Mouse (Mus musculus) liver, embryonic 12.5 days (tissue): Measurements from ENCODE around the gene Gpr155. TPM values are rescaled to one million over a fixed set of nuclear protein-coding genes. Genes with fewer than 3 reads are reported as not detected.
A peak's percentile ranks its signal among the peaks of the same experiment; 100 is the strongest.

Experiments
- ATAC-seq: fragments of 200-750 bp; cut with Nextera tagmentation; 2 replicates; pipeline ENCODE4 v1.8.0; 2017; ENCODE audit warnings: moderate number of reproducible peaks, mild to moderate bottlenecking, moderate library complexity
- H3K27ac ChIP-seq: fragments of 300-500 bp; sonication (generic); 2 replicates; pipeline ENCODE4 v1.5.1; 2016; ENCODE audit warnings: mild to moderate bottlenecking
- H3K27me3 ChIP-seq: fragments of 300-500 bp; sonication (generic); replicated peaks from 2 replicates; pipeline ENCODE4 v1.6.1; 2016; ENCODE audit warnings: mild to moderate bottlenecking, moderate library complexity
- H3K36me3 ChIP-seq: fragments of 300-500 bp; sonication (generic); 2 replicates; pipeline ENCODE4 v1.6.1; 2016; ENCODE audit warnings: mild to moderate bottlenecking, moderate library complexity
- H3K4me1 ChIP-seq: fragments of 300-500 bp; sonication (generic); 2 replicates; pipeline ENCODE4 v1.6.1; 2016
- H3K4me2 ChIP-seq: fragments of 300-500 bp; sonication (generic); 2 replicates; pipeline ENCODE4 v1.6.1; 2016; ENCODE audit warnings: mild to moderate bottlenecking, moderate library complexity
- H3K4me3 ChIP-seq: fragments of 300-500 bp; sonication (generic); 2 replicates; pipeline ENCODE4 v1.5.1; 2016; ENCODE audit warnings: mild to moderate bottlenecking, moderate library complexity
- H3K9ac ChIP-seq: fragments of 300-500 bp; sonication (generic); 2 replicates; pipeline ENCODE4 v1.6.1; 2016; ENCODE audit warnings: mild to moderate bottlenecking, moderate library complexity
- H3K9me3 ChIP-seq: fragments of 300-500 bp; sonication (generic); replicated peaks from 2 replicates; pipeline ENCODE4 v1.6.1; 2016; ENCODE audit warnings: mild to moderate bottlenecking, moderate library complexity
- WGBS: fragments of 180-500 bp; shearing (Covaris S2); methylation state at CpG from one replicate; pipeline ENCODE4 v1.1.7; 2016; ENCODE audit not compliant: insufficient replicate concordance; 5-methylcytosine and 5-hydroxymethylcytosine counted together
- polyA plus RNA-seq: library from polyadenylated mRNA; unstranded; fragments of >200 nt; fragmentation: Nextera tagmentation; extraction: Ambion mirVana; gene quantifications from 2 replicates; pipeline ENCODE4 v1.2.1, GENCODE M21; 2016

The Gpr155 gene
- polyA plus RNA-seq, 1 experiment from 2014 or later: 9.2 TPM

DNA sequence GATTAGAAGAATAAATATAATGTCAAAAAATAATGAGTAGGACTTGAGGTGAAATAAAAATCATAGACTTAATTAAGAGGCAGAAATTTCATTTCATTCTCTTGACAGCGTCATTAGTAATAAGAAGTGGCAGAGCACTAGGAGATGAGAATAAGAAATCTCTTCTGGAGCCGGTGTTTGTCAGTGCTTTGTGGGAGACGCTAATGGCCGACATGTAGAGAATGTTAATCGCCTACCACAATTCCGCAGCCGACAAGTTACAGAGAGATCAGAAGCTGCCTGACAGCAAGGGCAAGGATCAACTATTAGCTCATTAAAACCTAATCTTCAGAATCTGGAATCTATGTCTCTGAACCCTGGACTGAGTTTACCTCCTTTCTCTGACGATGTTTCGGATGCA, 38.6 kb downstream of the Gpr155 start:
- no peak overlapping the region for H3K27ac ChIP-seq
- H3K4me1 ChIP-seq: peaks cover 22% of the 10 kb centered on the region
- H3K4me3 ChIP-seq: no peak overlapping the region
- peaks cover 12% of the 10 kb centered on the region; the same call in 1 of the 2 replicates for H3K36me3 ChIP-seq
- no peaks in the 10 kb centered on the region for H3K27me3 ChIP-seq
- no peak overlapping the region for H3K4me2 ChIP-seq
- ATAC-seq: no peak
- H3K9me3 ChIP-seq: no peaks in the 10 kb centered on the region
- WGBS: 82% methylated on average over 9 of the region's 9 CpGs
- H3K9ac ChIP-seq: no peak overlapping the region

GRCm38 (mm10) chr2:73347136-73347535, 39.2 kb downstream of the Gpr155 start:
- H3K4me1 ChIP-seq: peaks cover 21% of the 10 kb centered on the region
- H3K27me3 ChIP-seq: no peaks in the 10 kb centered on the region
- H3K4me2 ChIP-seq: no peak overlapping the region
- H3K27ac ChIP-seq: no peak overlapping the region
- ATAC-seq: no peak
- WGBS: 76% methylated on average over 6 of the region's 6 CpGs
- no peak overlapping the region for H3K9ac ChIP-seq
- H3K9me3 ChIP-seq: no peaks in the 10 kb centered on the region
- peaks cover 12% of the 10 kb centered on the region; the same call in 1 of the 2 replicates for H3K36me3 ChIP-seq
- no peak overlapping the region for H3K4me3 ChIP-seq

GRCm38 (mm10) chr2:73346345-73347086, 39.9 kb downstream of the Gpr155 start:
- no peaks in the 10 kb centered on the region for H3K27me3 ChIP-seq
- no peak overlapping the region for H3K27ac ChIP-seq
- no peak for ATAC-seq
- no peaks in the 10 kb centered on the region for H3K9me3 ChIP-seq
- peaks cover 12% of the 10 kb centered on the region; the same call in 1 of the 2 replicates for H3K36me3 ChIP-seq
- peaks cover 15% of the 10 kb centered on the region for H3K4me1 ChIP-seq
- no peak overlapping the region for H3K4me2 ChIP-seq
- no peak overlapping the region for H3K9ac ChIP-seq
- H3K4me3 ChIP-seq: no peak overlapping the region
- 71% methylated on average over 13 of the region's 13 CpGs for WGBS

DNA sequence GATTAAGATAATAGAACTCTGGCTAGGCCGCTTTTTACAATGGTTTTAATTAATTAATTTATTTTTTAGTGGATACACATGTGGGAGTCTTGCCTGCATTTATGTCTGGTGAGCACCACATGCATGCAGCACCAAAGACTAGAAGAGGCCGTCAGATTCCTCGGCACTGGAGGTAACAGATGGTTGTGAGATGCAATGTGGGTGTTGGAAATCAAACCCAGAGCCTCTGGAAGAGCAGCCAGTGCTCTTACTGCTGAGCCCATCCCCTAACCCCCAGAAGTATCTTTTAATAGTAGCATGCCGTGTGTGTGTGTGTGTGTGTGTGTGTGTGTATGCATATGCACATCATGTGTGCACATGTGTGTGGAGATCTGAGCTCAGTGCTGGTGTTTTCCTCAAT, 41.2 kb downstream of the Gpr155 start:
- no peak for ATAC-seq
- Histone ChIP-seq H3K4me2 (no peak overlapping the region), H3K9me3 (no peaks in the 10 kb centered on the region), H3K4me1 (peaks cover 2% of the 10 kb centered on the region; the same call in 1 of the 2 replicates), H3K4me3 (no peak overlapping the region), H3K27me3 (no peaks in the 10 kb centered on the region), H3K27ac (no peak overlapping the region), H3K9ac (no peak overlapping the region), H3K36me3 (peaks cover 9% of the 10 kb centered on the region; the same call in 1 of the 2 replicates)
- WGBS: 80% methylated on average over 4 of the region's 4 CpGs

- WGBS: 88% methylated on average over 5 of the region's 5 CpGs
- H3K9me3 ChIP-seq: no peaks in the 10 kb centered on the region
- H3K27me3 ChIP-seq: no peaks in the 10 kb centered on the region
- no peak for ATAC-seq
- H3K27ac ChIP-seq: no peak overlapping the region
- H3K36me3 ChIP-seq: peaks cover 9% of the 10 kb centered on the region; the same call in 1 of the 2 replicates
- H3K4me2 ChIP-seq: no peak overlapping the region
- no peaks in the 10 kb centered on the region for H3K4me1 ChIP-seq
- no peak overlapping the region for H3K9ac ChIP-seq
- H3K4me3 ChIP-seq: no peak overlapping the region
Measured at GRCm38 (mm10) chr2:73343701-73344100, 42.7 kb downstream of the Gpr155 start.

DNA sequence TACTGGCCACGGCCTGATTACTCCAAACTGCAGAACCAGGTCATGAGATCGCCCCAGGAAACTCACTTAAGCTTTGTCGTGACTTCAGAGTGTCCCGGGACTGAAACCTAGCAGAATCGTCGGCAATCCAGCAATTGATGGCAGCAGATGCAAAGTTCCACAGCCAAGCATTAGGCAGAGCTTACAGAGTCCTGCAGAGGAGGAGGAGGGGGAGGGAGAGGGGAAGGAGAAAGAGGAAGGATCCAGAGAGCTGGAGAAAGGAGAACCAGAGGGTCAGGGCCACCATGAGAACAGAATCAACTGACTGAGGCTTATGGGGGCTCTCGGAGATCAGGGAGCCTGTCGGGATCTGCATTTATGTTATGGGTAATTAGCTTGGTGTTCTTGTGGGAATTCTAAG, 48.0 kb downstream of the Gpr155 start:
- Histone ChIP-seq H3K9ac (no peak overlapping the region), H3K36me3 (peaks cover 24% of the 10 kb centered on the region), H3K27ac (no peak overlapping the region), H3K4me1 (no peaks in the 10 kb centered on the region), H3K4me3 (no peak overlapping the region), H3K4me2 (no peak overlapping the region), H3K27me3 (no peaks in the 10 kb centered on the region), H3K9me3 (no peaks in the 10 kb centered on the region)
- ATAC-seq: no peak
- 57% methylated on average over 8 of the region's 8 CpGs for WGBS

DNA sequence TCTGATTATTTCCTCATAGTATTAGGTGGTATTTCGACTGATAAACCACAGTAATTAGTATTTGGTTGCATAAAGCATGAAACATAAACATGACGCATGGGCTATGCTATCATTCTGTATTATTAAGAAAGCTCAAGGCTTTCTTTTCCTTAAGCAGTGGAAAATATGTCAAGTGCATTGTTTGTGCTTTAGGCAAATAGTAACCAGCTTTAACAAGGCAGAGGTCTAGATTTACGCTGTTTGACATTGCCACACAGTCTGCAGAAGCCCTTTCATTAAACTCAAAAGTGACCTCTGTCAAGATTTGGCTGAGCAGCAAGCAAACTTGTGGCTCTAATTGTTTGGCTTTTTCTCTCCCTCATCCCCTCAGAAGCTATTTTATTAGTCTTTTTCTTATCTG, 50.4 kb downstream of the Gpr155 start:
- 87% methylated on average over 3 of the region's 3 CpGs for WGBS
- Histone ChIP-seq H3K27me3 (no peaks in the 10 kb centered on the region), H3K4me2 (no peak overlapping the region), H3K9me3 (no peaks in the 10 kb centered on the region), H3K36me3 (peaks cover 27% of the 10 kb centered on the region), H3K4me1 (no peaks in the 10 kb centered on the region), H3K4me3 (no peak overlapping the region), H3K27ac (no peak overlapping the region), H3K9ac (no peak overlapping the region)
- ATAC-seq: no peak

- H3K4me1 ChIP-seq: no peaks in the 10 kb centered on the region
- ATAC-seq: no peak
- H3K27ac ChIP-seq: no peak overlapping the region
- H3K9me3 ChIP-seq: no peaks in the 10 kb centered on the region
- 89% methylated on average over 5 of the region's 5 CpGs for whole genome bisulfite sequencing
- no peak overlapping the region for H3K4me3 ChIP-seq
- no peak overlapping the region for H3K9ac ChIP-seq
- H3K36me3 ChIP-seq: peaks cover 18% of the 10 kb centered on the region
- no peaks in the 10 kb centered on the region for H3K27me3 ChIP-seq
- no peak overlapping the region for H3K4me2 ChIP-seq
Measured at GRCm38 (mm10) chr2:73325871-73326270, 60.5 kb downstream of the Gpr155 start.

- H3K4me3 ChIP-seq: no peak overlapping the region
- ATAC-seq: no peak
Measured at GRCm38 (mm10) chr2:73322991-73323390, 63.4 kb downstream of the Gpr155 start.

GRCm38 (mm10) chr2:73319218-73319617, 67.2 kb downstream of the Gpr155 start:
- Histone ChIP-seq H3K9me3 (no peaks in the 10 kb centered on the region), H3K4me1 (peaks cover 5% of the 10 kb centered on the region), H3K4me2 (no peak overlapping the region), H3K9ac (no peak overlapping the region), H3K27me3 (no peaks in the 10 kb centered on the region), H3K27ac (no peak overlapping the region), H3K36me3 (peaks cover 40% of the 10 kb centered on the region), H3K4me3 (no peak overlapping the region)
- 86% methylated on average over 5 of the region's 5 CpGs for WGBS
- ATAC-seq: no peak

More at GRCm38 (mm10) chr2:73322991-73323390, 63.4 kb downstream of the Gpr155 start:
- H3K27me3 ChIP-seq: no peaks in the 10 kb centered on the region
- H3K4me2 ChIP-seq: no peak overlapping the region
- no peaks in the 10 kb centered on the region for H3K9me3 ChIP-seq
- H3K27ac ChIP-seq: no peak overlapping the region
- H3K36me3 ChIP-seq: peaks cover 29% of the 10 kb centered on the region
- 77% methylated on average over 12 of the region's 12 CpGs for WGBS
- H3K4me1 ChIP-seq: no peaks in the 10 kb centered on the region
- H3K9ac ChIP-seq: no peak overlapping the region

DNA sequence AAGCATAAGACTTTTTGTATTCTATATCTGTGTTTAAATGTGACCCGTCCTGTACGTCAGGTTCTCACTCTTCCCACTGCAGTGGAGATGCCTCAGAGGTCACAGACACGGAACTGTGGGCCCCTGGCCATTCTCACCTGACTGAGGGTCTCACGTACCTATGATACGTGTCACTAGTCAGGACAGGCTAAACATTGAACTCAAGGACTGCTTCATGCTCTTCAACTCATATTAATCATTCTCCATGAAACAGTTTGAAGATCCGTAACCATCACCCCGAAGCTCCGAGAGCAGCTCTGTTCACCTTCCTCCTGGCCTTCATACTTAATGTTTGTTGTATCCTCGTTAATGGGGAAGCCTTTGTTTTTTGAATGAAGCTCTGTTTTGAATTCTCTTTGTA, 68.9 kb downstream of the Gpr155 start:
- Histone ChIP-seq H3K36me3 (peaks cover 32% of the 10 kb centered on the region), H3K27me3 (no peaks in the 10 kb centered on the region), H3K9me3 (no peaks in the 10 kb centered on the region), H3K9ac (no peak overlapping the region), H3K4me3 (no peak overlapping the region), H3K4me2 (no peak overlapping the region), H3K4me1 (peaks cover 14% of the 10 kb centered on the region), H3K27ac (no peak overlapping the region)
- 87% methylated on average over 9 of the region's 9 CpGs for WGBS
- ATAC-seq: no peak

DNA sequence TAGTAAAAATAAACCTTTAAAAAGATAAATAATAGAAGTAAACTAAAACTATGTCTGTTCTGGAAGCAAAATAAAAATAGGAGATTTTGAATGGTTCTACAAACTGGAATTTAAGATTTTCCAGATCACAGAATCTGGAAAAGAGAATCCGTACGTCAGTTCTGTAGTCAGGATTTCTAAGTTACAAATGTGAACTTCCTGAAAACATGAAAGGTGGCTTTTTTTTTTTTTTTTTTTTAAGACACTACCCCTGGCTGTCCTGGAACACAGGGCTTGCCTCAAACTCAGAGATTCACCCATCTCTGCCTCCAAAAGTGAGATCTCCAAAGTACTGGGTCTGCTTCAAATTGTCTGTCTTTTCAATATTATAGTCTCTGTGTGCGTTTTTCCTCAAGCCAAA, 72.1 kb downstream of the Gpr155 start:
- H3K27ac ChIP-seq: peak overlapping the region; percentile 96; the same call in 1 of the 2 replicates
- ATAC-seq: no peak
- H3K36me3 ChIP-seq: peaks cover 36% of the 10 kb centered on the region
- H3K9me3 ChIP-seq: no peaks in the 10 kb centered on the region
- H3K27me3 ChIP-seq: no peaks in the 10 kb centered on the region
- H3K9ac ChIP-seq: peak overlapping the region; percentile 91
- no peak overlapping the region for H3K4me3 ChIP-seq
- peaks cover 28% of the 10 kb centered on the region for H3K4me1 ChIP-seq
- H3K4me2 ChIP-seq: peak overlapping the region; percentile 78
- WGBS: 88% methylated on average over 3 of the region's 3 CpGs
